Mouse (Mus musculus) forebrain, embryonic 16.5 days (tissue): ENCODE data around the gene Slc27a4. TPM values are rescaled to one million over a fixed set of nuclear protein-coding genes. Genes with fewer than 3 reads are reported as not detected.

Source experiments
- ATAC-seq: fragments of 200-750 bp; cut with Nextera tagmentation; 2 replicates; pipeline ENCODE4 v1.8.0; 2017; ENCODE audit warnings: mild to moderate bottlenecking, moderate library complexity
- H3K27ac ChIP-seq: fragments of 300-500 bp; sonication (generic); 2 replicates; pipeline ENCODE4 v1.5.1; 2014; ENCODE audit warnings: low read length, control low read depth
- H3K27me3 ChIP-seq: fragments of 300-500 bp; sonication (generic); replicated peaks from 2 replicates; pipeline ENCODE4 v1.6.1; 2014; ENCODE audit warnings: low read length; ENCODE audit not compliant: control insufficient read depth, insufficient read depth
- H3K36me3 ChIP-seq: fragments of 300-500 bp; sonication (generic); 2 replicates; pipeline ENCODE4 v1.6.1; 2014; ENCODE audit not compliant: control insufficient read depth, insufficient read depth
- H3K4me1 ChIP-seq: fragments of 300-500 bp; sonication (generic); replicated peaks from 2 replicates; pipeline ENCODE4 v1.6.1; 2014; ENCODE audit warnings: low read length; ENCODE audit not compliant: control insufficient read depth, insufficient read depth
- H3K4me2 ChIP-seq: fragments of 300-500 bp; sonication (generic); 2 replicates; pipeline ENCODE4 v1.6.1; 2014; ENCODE audit warnings: mild to moderate bottlenecking, low read length, control low read depth
- H3K4me3 ChIP-seq: fragments of 300-500 bp; sonication (generic); replicated peaks from 2 replicates; pipeline ENCODE4 v1.5.1; 2014; ENCODE audit warnings: mild to moderate bottlenecking, low read length, control low read depth
- H3K9ac ChIP-seq: fragments of 300-500 bp; sonication (generic); replicated peaks from 2 replicates; pipeline ENCODE4 v1.6.1; 2014; ENCODE audit warnings: low read depth, low read length, control low read depth
- H3K9me3 ChIP-seq: fragments of 300-500 bp; sonication (generic); 2 replicates; pipeline ENCODE4 v1.6.1; 2016; ENCODE audit warnings: low read length; ENCODE audit not compliant: control insufficient read depth
- WGBS: fragments of 180-500 bp; shearing (Covaris S2); extraction: QIAGEN DNeasy Blood & Tissue Kit; methylation state at CpG from one replicate; pipeline ENCODE4 v1.1.7; 2014; 5-methylcytosine and 5-hydroxymethylcytosine counted together
- polyA plus RNA-seq: library from polyadenylated mRNA; unstranded; fragments of >200 nt; fragmentation: Nextera tagmentation; extraction: Ambion mirVana; gene quantifications from 2 replicates; pipeline ENCODE4 v1.2.1, GENCODE M21; 2015

Gene Slc27a4
- polyA plus RNA-seq, 1 experiment from 2014 or later, result 33.7 TPM

DNA sequence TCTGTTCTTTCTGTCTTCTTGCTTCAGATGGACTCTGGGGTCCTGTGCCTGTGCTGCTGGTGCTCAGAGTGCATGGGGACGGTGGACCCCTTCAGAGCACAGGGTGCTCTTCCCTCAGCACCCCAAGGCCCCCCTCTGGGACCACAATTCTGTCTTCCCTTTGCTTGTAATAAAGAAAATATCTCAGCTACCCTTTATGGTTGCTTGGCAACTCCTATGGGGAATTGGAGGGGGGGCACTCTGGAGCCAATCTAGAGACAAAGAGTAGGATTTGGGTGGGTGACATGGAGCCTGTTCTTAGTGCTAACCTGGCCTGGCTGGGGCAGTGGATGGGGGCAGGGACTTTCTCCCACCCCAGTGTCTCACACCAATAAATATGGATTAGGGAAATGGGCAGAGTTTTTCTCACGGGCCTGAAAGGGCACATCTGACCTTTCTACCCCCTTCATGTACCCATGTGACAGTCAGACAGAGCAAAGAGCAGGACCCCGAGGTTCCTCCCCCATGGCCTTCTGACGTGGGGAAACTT lies 50.6 kb downstream of the Slc27a4 start:
- H3K4me2 ChIP-seq, result no peak overlapping the region
- H3K9me3 ChIP-seq, result no peaks in the 10 kb centered on the region
- no peak for ATAC-seq
- no peak overlapping the region for H3K9ac ChIP-seq
- H3K4me3 ChIP-seq, result no peak overlapping the region
- H3K4me1 ChIP-seq, result no peaks in the 10 kb centered on the region
- no peak overlapping the region for H3K27ac ChIP-seq
- no peaks in the 10 kb centered on the region; the same call in 1 of the 2 replicates for H3K27me3 ChIP-seq
- no peaks in the 10 kb centered on the region for H3K36me3 ChIP-seq
- WGBS, result 31% methylated on average over 4 of the region's 4 CpGs

DNA sequence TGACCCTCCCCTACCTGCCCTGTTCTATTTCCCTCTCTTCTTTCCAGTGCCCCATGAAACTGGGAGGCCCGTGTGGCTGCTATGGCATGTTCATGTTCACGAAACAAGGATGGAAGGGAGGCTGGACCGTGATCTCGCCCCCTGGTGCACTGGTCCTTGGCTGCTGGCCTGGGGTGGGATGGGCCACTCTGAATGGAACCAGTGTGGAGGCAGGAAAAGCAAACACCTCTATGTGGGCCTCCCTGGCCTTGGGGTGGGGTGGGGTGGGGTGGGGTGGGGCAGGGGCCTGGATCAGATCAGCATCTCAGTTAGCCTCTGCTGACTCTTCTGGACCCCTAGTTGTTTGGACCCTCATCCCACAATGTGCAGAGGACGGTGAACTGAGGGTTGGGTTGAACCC lies 51.3 kb downstream of the Slc27a4 start:
- Histone ChIP-seq H3K36me3 (no peaks in the 10 kb centered on the region), H3K9me3 (no peaks in the 10 kb centered on the region), H3K27ac (no peak overlapping the region), H3K9ac (no peak overlapping the region), H3K4me2 (no peak overlapping the region), H3K4me1 (no peaks in the 10 kb centered on the region), H3K4me3 (no peak overlapping the region), H3K27me3 (no peaks in the 10 kb centered on the region; the same call in 1 of the 2 replicates)
- ATAC-seq, result no peak
- WGBS, result 72% methylated on average over 5 of the region's 5 CpGs

DNA sequence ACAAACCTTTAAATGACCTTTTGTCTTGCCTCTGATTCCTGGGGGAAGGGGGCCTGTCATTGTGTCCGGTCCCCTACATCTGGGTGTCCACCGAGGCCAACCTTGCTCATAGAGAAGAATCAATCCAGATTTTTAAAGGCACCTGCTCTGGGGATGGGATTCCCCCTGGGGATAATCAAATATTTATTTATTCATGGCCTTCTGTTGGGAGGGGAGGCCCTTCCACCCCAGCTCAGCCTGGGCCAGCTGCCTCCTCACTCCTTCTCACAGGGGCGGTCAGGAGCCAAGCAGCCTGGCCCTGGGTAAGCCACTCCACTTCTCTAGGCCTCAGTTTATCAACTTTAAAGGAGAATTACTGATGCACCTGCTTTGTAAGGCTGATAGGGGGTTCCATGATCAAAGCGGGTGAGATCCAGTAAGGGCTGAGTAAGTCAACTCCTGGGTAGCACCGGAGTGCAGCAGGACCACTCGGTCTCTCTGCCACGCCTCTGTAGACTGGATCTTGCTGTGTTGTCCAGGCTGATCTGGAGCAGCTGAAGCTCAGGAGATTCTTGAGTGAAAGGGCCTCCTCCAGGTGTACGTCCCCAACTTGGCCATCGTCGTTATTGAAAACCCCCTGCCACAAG lies 53.3 kb downstream of the Slc27a4 start:
- ATAC-seq, result no peak
- Histone ChIP-seq H3K36me3 (no peaks in the 10 kb centered on the region), H3K4me3 (no peak overlapping the region), H3K4me1 (no peaks in the 10 kb centered on the region), H3K4me2 (no peak overlapping the region), H3K9ac (no peak overlapping the region), H3K9me3 (no peaks in the 10 kb centered on the region), H3K27me3 (no peaks in the 10 kb centered on the region; the same call in 1 of the 2 replicates), H3K27ac (no peak overlapping the region)
- WGBS, result 71% methylated on average over 10 of the region's 10 CpGs

DNA sequence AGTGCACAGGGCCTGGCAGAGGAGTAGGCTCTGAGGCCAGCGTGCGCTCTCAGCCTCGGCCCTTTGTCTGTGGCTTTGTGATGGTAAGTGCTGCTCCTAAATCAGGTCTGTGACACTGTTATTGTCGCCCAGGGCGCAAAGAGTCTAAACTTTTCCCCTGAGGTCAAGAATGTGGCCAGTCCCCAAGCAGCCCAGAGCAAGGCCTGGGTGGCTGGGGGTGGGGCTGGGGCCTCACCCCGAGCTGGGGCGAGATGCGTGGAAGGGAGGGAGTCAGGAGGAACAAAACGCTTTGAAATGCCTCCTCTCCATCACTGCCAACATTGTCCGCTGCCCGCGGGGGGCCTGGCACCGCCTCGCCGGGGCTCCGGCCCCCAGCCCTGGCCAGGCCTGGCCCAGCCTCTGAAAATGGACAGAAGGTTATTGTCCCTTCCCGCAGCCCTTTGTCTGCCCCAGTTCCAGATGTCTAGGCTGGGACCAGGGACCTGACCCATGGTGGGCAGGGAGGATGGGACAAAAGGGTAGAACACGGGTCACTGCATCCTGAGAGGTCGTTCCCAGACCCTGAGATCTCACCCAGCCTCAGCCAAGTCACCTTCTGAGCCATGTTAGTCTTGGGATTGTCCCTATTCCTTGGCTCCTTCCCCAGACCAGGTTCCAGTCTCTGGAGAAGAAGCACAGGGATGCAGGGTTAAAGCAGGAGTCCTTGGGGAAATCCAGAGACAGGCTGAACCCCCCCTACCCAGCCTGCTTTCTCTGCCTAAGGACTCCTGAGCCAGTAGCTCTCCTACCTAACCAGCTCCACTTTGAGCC lies 54.2 kb downstream of the Slc27a4 start:
- Histone ChIP-seq H3K4me1 (no peaks in the 10 kb centered on the region), H3K4me3 (no peak overlapping the region), H3K9ac (no peak overlapping the region), H3K36me3 (no peaks in the 10 kb centered on the region), H3K27ac (no peak overlapping the region), H3K9me3 (no peaks in the 10 kb centered on the region), H3K4me2 (no peak overlapping the region), H3K27me3 (no peaks in the 10 kb centered on the region)
- whole genome bisulfite sequencing, result 4% methylated on average over 19 of the region's 19 CpGs
- ATAC-seq, result no peak

DNA sequence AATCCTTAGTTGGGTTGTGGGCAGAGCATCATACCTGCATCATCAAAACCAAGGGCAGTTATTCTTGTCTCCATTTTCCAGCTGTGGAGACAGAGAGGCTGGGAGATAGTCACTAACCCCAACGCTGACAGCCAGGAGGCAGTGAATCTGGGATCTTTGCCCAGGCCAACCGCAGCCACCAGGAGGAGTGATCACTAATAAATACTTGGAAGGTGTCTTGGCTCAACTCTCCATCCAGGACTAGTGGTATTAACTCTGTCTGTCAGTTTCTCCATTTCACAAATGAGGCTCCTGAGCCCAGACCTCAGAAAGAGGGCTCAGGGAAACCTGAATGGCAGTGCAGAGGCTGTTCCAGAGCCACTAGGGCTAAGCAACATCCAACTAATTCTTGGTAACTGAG lies 54.9 kb downstream of the Slc27a4 start:
- Histone ChIP-seq H3K4me1 (no peaks in the 10 kb centered on the region), H3K9ac (no peak overlapping the region), H3K4me3 (no peak overlapping the region), H3K27me3 (no peaks in the 10 kb centered on the region), H3K27ac (no peak overlapping the region), H3K36me3 (no peaks in the 10 kb centered on the region), H3K9me3 (no peaks in the 10 kb centered on the region), H3K4me2 (no peak overlapping the region)
- ATAC-seq, result no peak
- WGBS, result 34% methylated on average over 2 of the region's 2 CpGs

DNA sequence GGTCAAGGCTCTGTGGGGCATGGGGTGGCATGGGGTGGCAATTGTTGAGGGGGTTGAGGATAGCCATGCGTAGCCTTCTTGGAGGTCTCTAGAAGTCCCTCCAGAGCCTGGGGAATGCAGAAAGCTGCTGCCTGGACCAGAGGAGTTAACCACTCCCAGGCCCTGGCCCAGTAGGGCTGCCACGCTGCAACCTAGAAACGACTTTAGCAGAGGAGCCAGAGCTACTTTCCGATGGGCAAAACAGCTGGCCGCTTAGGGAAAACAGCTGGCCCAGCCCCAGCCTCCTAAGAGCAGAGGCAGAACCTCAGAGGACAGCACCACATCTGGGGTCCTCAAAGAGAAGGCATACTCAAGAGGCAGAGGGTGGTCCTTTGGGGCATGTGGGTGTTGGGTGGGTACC lies 55.5 kb downstream of the Slc27a4 start:
- no peak overlapping the region for H3K27ac ChIP-seq
- H3K9ac ChIP-seq, result no peak overlapping the region
- H3K4me2 ChIP-seq, result no peak overlapping the region
- H3K9me3 ChIP-seq, result no peaks in the 10 kb centered on the region
- no peaks in the 10 kb centered on the region for H3K27me3 ChIP-seq
- no peaks in the 10 kb centered on the region for H3K36me3 ChIP-seq
- no peak overlapping the region for H3K4me3 ChIP-seq
- H3K4me1 ChIP-seq, result no peaks in the 10 kb centered on the region
- WGBS, result 71% methylated on average over 5 of the region's 5 CpGs
- no peak for ATAC-seq

DNA sequence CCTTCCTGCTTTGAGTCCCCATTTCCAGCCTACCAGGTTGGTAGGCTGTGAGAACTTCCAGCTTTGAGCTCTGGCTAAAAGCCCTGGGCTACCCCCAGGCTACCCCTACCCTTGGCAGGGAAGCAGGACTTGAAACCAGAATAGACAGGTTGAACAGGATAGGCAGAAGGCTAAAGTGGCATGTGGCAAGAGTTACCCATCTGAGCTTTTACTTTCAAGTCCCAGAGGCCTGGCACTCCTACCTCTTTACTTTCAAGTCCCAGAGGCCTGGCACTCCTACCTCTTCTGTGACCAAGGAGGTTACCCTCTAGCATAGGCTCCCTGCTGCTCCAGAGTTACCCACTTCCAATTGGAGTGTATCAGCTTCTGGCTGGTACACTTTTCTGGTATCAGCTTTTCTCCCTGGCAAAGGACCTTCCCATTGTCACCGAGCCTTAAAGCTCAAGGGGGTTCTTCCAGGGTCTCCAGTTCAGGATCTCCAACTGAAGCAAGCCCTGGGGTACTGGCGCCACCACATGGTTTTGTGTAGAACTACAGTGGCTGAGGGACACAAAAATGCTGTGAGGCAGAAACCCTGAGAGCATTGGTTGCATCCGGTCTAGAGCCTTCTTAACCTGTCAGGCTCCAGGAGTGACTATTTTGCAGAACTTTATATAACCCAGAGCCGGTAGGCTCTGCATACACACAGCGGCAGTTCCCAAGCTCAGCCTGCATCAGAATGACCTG lies 56.5 kb downstream of the Slc27a4 start:
- Histone ChIP-seq H3K27me3 (no peaks in the 10 kb centered on the region), H3K9ac (no peak overlapping the region), H3K4me1 (no peaks in the 10 kb centered on the region), H3K4me2 (no peak overlapping the region), H3K36me3 (no peaks in the 10 kb centered on the region), H3K9me3 (no peaks in the 10 kb centered on the region), H3K27ac (no peak overlapping the region), H3K4me3 (no peak overlapping the region)
- ATAC-seq, result no peak
- 12% methylated on average over 5 of the region's 5 CpGs for WGBS

DNA sequence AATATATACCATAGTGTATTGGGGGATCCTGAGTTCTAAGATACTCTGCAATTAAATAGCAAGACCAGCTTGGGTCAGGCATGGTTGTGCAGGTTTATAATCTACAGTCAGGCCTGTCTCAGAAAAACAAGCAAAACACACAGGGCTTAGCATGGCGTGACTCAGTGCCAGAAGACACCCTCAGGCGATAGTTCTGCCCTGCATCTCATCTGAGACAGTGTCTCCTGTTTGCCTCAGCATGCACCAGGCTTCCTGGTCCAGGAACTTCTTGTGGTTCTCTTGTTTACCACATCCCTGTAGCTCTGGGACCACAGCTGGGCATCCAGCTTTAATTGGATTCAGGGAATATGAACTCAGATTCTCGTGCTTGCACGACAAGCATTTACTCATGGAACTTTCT lies 62.7 kb downstream of the Slc27a4 start:
- Histone ChIP-seq H3K36me3 (no peaks in the 10 kb centered on the region), H3K4me2 (no peak overlapping the region), H3K9ac (no peak overlapping the region), H3K27me3 (no peaks in the 10 kb centered on the region), H3K9me3 (no peaks in the 10 kb centered on the region), H3K4me3 (no peak overlapping the region), H3K4me1 (peaks cover 11% of the 10 kb centered on the region), H3K27ac (no peak overlapping the region)
- ATAC-seq, result no peak
- WGBS, result 73% methylated on average over 4 of the region's 4 CpGs
